Mouse (Mus musculus) CH12.LX (cell line): ENCODE results near the gene Nacc2. TPM values are rescaled to one million over a fixed set of nuclear protein-coding genes. Genes with fewer than 3 reads are reported as not detected.
A peak's percentile ranks its signal among the peaks of the same experiment; 100 is the strongest.

ENCODE experiments used
- DNase-seq: peaks from one replicate; pipeline ENCODE4 v3.0.0-alpha.2; 2013; ENCODE audit errors: extremely low read depth
- H3K27ac ChIP-seq: 2 replicates; pipeline ENCODE4 v1.5.1; 2012; ENCODE audit warnings: low read depth, mild to moderate bottlenecking, control low read depth, moderate library complexity; ENCODE audit not compliant: insufficient read depth
- H3K27me3 ChIP-seq: replicated peaks from 2 replicates; pipeline ENCODE3; 2012; ENCODE audit warnings: inconsistent platforms
- H3K36me3 ChIP-seq, 2 experiments: replicated peaks in 1 of 2; 2 replicates each; pipeline versions ENCODE3 to v1.6.1; 2012; ENCODE audit warnings: inconsistent platforms in 1 of 2, low read length in 1 of 2, mild to moderate bottlenecking in 1 of 2, mixed read lengths in 1 of 2, moderate library complexity in 1 of 2; ENCODE audit not compliant: control insufficient read depth in 1 of 2, insufficient read depth in 1 of 2
- H3K4me1 ChIP-seq, 2 experiments: 2 replicates each; pipeline ENCODE4 v1.6.1; 2012; ENCODE audit warnings: inconsistent platforms in 1 of 2, moderate library complexity in 1 of 2; ENCODE audit not compliant: insufficient read depth in 2 of 2, control insufficient read depth in 1 of 2
- H3K4me2 ChIP-seq: 2 replicates; pipeline ENCODE4 v1.6.1; 2012; ENCODE audit warnings: low read depth, mild to moderate bottlenecking, control low read depth; ENCODE audit not compliant: poor library complexity, insufficient read depth, severe bottlenecking
- H3K4me3 ChIP-seq, 3 experiments: fragments of 150-350 bp in 1 of 3; sonication (generic) in 1 of 3; replicated peaks in 1 of 3; 2 replicates each; pipeline versions ENCODE3 to v1.5.1; 2011 to 2012; ENCODE audit warnings: low read depth in 2 of 3, low read length in 2 of 3, mild to moderate bottlenecking in 2 of 3, moderate library complexity in 2 of 3, control low read depth in 1 of 3, improper control_type of control experiment in 1 of 3, inconsistent platforms in 1 of 3, mixed read lengths in 1 of 3; ENCODE audit not compliant: poor library complexity in 1 of 3
- H3K79me2 ChIP-seq: replicated peaks from 2 replicates; pipeline ENCODE4 v1.6.1; 2012; ENCODE audit warnings: mild to moderate bottlenecking, moderate library complexity; ENCODE audit not compliant: control insufficient read depth, poor library complexity, insufficient read depth, severe bottlenecking; ENCODE audit errors: extremely low read depth
- H3K9ac ChIP-seq: 2 replicates; pipeline ENCODE4 v1.6.1; 2012; ENCODE audit warnings: low read depth, mild to moderate bottlenecking, control low read depth, moderate library complexity; ENCODE audit not compliant: insufficient read depth
- H3K9me3 ChIP-seq: replicated peaks from 2 replicates; pipeline ENCODE3; 2012; ENCODE audit warnings: low read length, inconsistent platforms, mixed read lengths
- CHD1 ChIP-seq: IDR thresholded peaks from 2 replicates; pipeline ENCODE4 v1.6.1; 2012; ENCODE audit warnings: low read depth, low read length, improper control_type of control experiment, inconsistent platforms
- CHD2 ChIP-seq: IDR thresholded peaks from 2 replicates; pipeline ENCODE4 v1.6.1; 2011; ENCODE audit warnings: low read length, improper control_type of control experiment
- CTCF ChIP-seq, 2 experiments: IDR thresholded peaks in 1 of 2; conservative IDR thresholded peaks in 1 of 2; 2 replicates each; pipeline ENCODE4 v1.5.1; 2011 to 2012; ENCODE audit warnings: low read depth in 2 of 2, low read length in 2 of 2, improper control_type of control experiment in 1 of 2, inconsistent platforms in 1 of 2, mild to moderate bottlenecking in 1 of 2, moderate library complexity in 1 of 2
- E2F4 ChIP-seq: IDR thresholded peaks from 2 replicates; pipeline ENCODE4 v1.6.1; 2011; ENCODE audit warnings: low read depth, low read length, improper control_type of control experiment; ENCODE audit not compliant: insufficient replicate concordance
- ELF1 ChIP-seq: IDR thresholded peaks from 2 replicates; pipeline ENCODE4 v1.6.1; 2014; ENCODE audit warnings: low read depth, mild to moderate bottlenecking, inconsistent platforms, low read length, improper control_type of control experiment
- EP300 ChIP-seq: IDR thresholded peaks from 2 replicates; pipeline ENCODE4 v1.6.1; 2011; ENCODE audit warnings: low read length, improper control_type of control experiment
- ETS1 ChIP-seq: conservative IDR thresholded peaks from 2 replicates; pipeline ENCODE4 v1.6.1; 2012; ENCODE audit warnings: low read depth, mild to moderate bottlenecking, inconsistent platforms, low read length, improper control_type of control experiment, moderate library complexity
- GABPA ChIP-seq: IDR thresholded peaks from 2 replicates; pipeline ENCODE4 v1.6.1; 2012; ENCODE audit warnings: low read depth, low read length, improper control_type of control experiment, inconsistent platforms; ENCODE audit not compliant: insufficient replicate concordance
- HCFC1 ChIP-seq: IDR thresholded peaks from 2 replicates; pipeline ENCODE4 v1.6.1; 2012; ENCODE audit warnings: low read depth, mild to moderate bottlenecking, inconsistent platforms, low read length, improper control_type of control experiment
- JUN ChIP-seq: IDR thresholded peaks from 2 replicates; pipeline ENCODE4 v1.6.1; 2011; ENCODE audit warnings: low read depth, mild to moderate bottlenecking, low read length, improper control_type of control experiment, moderate library complexity; ENCODE audit not compliant: insufficient read depth
- KAT2A ChIP-seq: IDR thresholded peaks from 2 replicates; pipeline ENCODE4 v1.6.1; 2012; ENCODE audit warnings: low read length, improper control_type of control experiment, inconsistent platforms; ENCODE audit not compliant: insufficient replicate concordance
- MAFK ChIP-seq: IDR thresholded peaks from 2 replicates; pipeline ENCODE4 v1.6.1; 2011; ENCODE audit warnings: low read length, improper control_type of control experiment; ENCODE audit not compliant: insufficient replicate concordance
- MAZ ChIP-seq: IDR thresholded peaks from 2 replicates; pipeline ENCODE4 v1.6.1; 2012; ENCODE audit warnings: low read depth, mild to moderate bottlenecking, inconsistent platforms, low read length, improper control_type of control experiment, moderate library complexity
- MXI1 ChIP-seq: IDR thresholded peaks from 2 replicates; pipeline ENCODE4 v1.6.1; 2011; ENCODE audit warnings: mild to moderate bottlenecking, low read depth, low read length, improper control_type of control experiment
- MYC ChIP-seq: IDR thresholded peaks from 2 replicates; pipeline ENCODE4 v1.6.1; 2011; ENCODE audit warnings: low read depth, mild to moderate bottlenecking, improper control_type of control experiment, low read length
- POLR2A ChIP-seq: IDR thresholded peaks from 2 replicates; pipeline ENCODE4 v1.6.1; 2011; ENCODE audit warnings: low read depth, mild to moderate bottlenecking, improper control_type of control experiment, low read length
- POLR2AphosphoS2 ChIP-seq: IDR thresholded peaks from 2 replicates; pipeline ENCODE4 v1.6.1; 2011; ENCODE audit warnings: low read depth, low read length, improper control_type of control experiment
- RAD21 ChIP-seq: IDR thresholded peaks from 2 replicates; pipeline ENCODE4 v1.6.1; 2011; ENCODE audit warnings: low read depth, mild to moderate bottlenecking, low read length, improper control_type of control experiment, moderate library complexity
- RCOR1 ChIP-seq: conservative IDR thresholded peaks from 2 replicates; pipeline ENCODE4 v1.6.1; 2012; ENCODE audit warnings: low read depth, mild to moderate bottlenecking, inconsistent platforms, low read length, improper control_type of control experiment
- SMC3 ChIP-seq: IDR thresholded peaks from 2 replicates; pipeline ENCODE4 v1.6.1; 2011; ENCODE audit warnings: low read depth, low read length, improper control_type of control experiment
- TBP ChIP-seq: conservative IDR thresholded peaks from 2 replicates; pipeline ENCODE4 v1.6.1; 2011; ENCODE audit warnings: low read depth, low read length, improper control_type of control experiment
- TCF12 ChIP-seq: IDR thresholded peaks from 2 replicates; pipeline ENCODE4 v1.6.1; 2014; ENCODE audit warnings: low read depth, mild to moderate bottlenecking, inconsistent platforms, low read length, improper control_type of control experiment
- UBTF ChIP-seq: IDR thresholded peaks from 2 replicates; pipeline ENCODE4 v1.6.1; 2012; ENCODE audit warnings: low read depth, mild to moderate bottlenecking, inconsistent platforms, low read length, improper control_type of control experiment, moderate library complexity
- USF2 ChIP-seq: conservative IDR thresholded peaks from 2 replicates; pipeline ENCODE4 v1.6.1; 2011; ENCODE audit warnings: low read depth, low read length, improper control_type of control experiment
- ZMIZ1 ChIP-seq: IDR thresholded peaks from 2 replicates; pipeline ENCODE4 v1.6.1; 2012; ENCODE audit warnings: low read depth, mild to moderate bottlenecking, inconsistent platforms, low read length, improper control_type of control experiment
- ZNF384 ChIP-seq: IDR thresholded peaks from 2 replicates; pipeline ENCODE4 v1.6.1; 2012; ENCODE audit warnings: low read depth, low read length, improper control_type of control experiment, inconsistent platforms
- dilution Hi-C: fragments of 300-500 bp; cut with MboI; formaldehyde crosslinking; loops from 2 replicates; pipeline ENCODE4 v1.14.3; 2020; ENCODE audit warnings: low sequenced_read_pairs; ENCODE audit not compliant: extremely low pct_unique_long_range_greater_than_20kb, extremely low pct_ligation_motif_present
- in situ Hi-C: fragments of 300-500 bp; cut with MboI; formaldehyde crosslinking; loops from 3 replicates; pipeline ENCODE4 v1.14.3; 2019; ENCODE audit warnings: low sequenced_read_pairs, low pct_ligation_motif_present, low pct_unique_long_range_greater_than_20kb, mixed read lengths
- polyA plus RNA-seq: library from polyadenylated mRNA; unstranded; fragments of >175 nt; gene quantifications from 2 replicates; pipeline ENCODE4 v1.2.1, GENCODE M21; 2012; ENCODE audit warnings: low read depth; ENCODE audit not compliant: insufficient read length
- total RNA-seq, 2 experiments: library from RNA; depleted of rRNA; stranded (reverse); fragments of 300-350 nt in 1 of 2; fragments of >200 nt in 1 of 2; gene quantifications; 2 replicates each; pipeline ENCODE4 v1.2.3; 2012 to 2014

Gene Nacc2
- total and polyA plus RNA-seq, 3 experiments, result 0.59 to 2.3 (median 1.1) TPM

GRCm38 (mm10) chr2:26019923-26020322 lies 103.1 kb downstream of the Nacc2 start:
- Histone ChIP-seq H3K27ac (no peak overlapping the region), H3K4me2 (peak overlapping the region; percentile 99), H3K9ac (peak overlapping the region; percentile 93; the same call in 1 of the 2 replicates), H3K36me3 (peaks cover 15 to 34% of the 10 kb centered on the region in 2 experiments), H3K4me3 (peak overlapping the region in 1 of 3 experiments; percentile 82), H3K9me3 (no peaks in the 10 kb centered on the region), H3K27me3 (no peaks in the 10 kb centered on the region), H3K79me2 (peaks cover 21% of the 10 kb centered on the region), H3K4me1 (peaks cover 9 to 41% of the 10 kb centered on the region in 2 experiments)
- no peak for DNase-seq
- TF ChIP-seq ETS1 (no peak), POLR2AphosphoS2 (no peak), MAFK (no peak), MXI1 (no peak), CTCF (conservative IDR thresholded peaks at IDR 0.05 in 1 of 2, IDR thresholded peaks at IDR 0.05 in 1 of 2; ENCODE audit: low read depth in 2 of 2, low read length in 2 of 2) (no peak), SMC3 (no peak), HCFC1 (no peak), RCOR1 (no peak), GABPA (no peak), ZMIZ1 (no peak), EP300 (no peak), E2F4 (no peak), ZNF384 (no peak), RAD21 (no peak), MYC (no peak), TCF12 (no peak)
- in situ Hi-C loops (loop anchor here (10.0 kb wide), 2 partner anchors 125 to 185 kb away; no protein-coding TSS in a partner anchor), dilution Hi-C loops (no loop called here)

- dilution Hi-C loops, result no loop called here
- TF ChIP-seq ETS1 (no peak), MYC (no peak), POLR2A (no peak), CHD2 (no peak), TBP (no peak), JUN (no peak), ZMIZ1 (no peak), USF2 (no peak), MAZ (no peak), SMC3 (no peak), ELF1 (no peak), CHD1 (no peak), MXI1 (no peak), GABPA (no peak), EP300 (no peak), KAT2A (no peak), TCF12 (no peak), RAD21 (no peak), UBTF (no peak)
- TF ChIP-seq, all 38 proteins: peak for 0
- peaks cover 32 to 60% of the 10 kb centered on the region in 2 experiments for H3K36me3 ChIP-seq
- DNase-seq, result no peak
- H3K4me2 ChIP-seq, result no peak overlapping the region
- peaks cover 7 to 41% of the 10 kb centered on the region in 2 experiments for H3K4me1 ChIP-seq
- H3K9me3 ChIP-seq, result no peaks in the 10 kb centered on the region
- H3K9ac ChIP-seq, result no peak overlapping the region
- H3K27me3 ChIP-seq, result no peaks in the 10 kb centered on the region
- H3K27ac ChIP-seq, result no peak overlapping the region
- H3K4me3 ChIP-seq, result no peak overlapping the region
- in situ Hi-C loops, result no loop called here
- H3K79me2 ChIP-seq, result peaks cover 21% of the 10 kb centered on the region
Observed at GRCm38 (mm10) chr2:26017326-26017725, 105.7 kb downstream of the Nacc2 start.
